Mouse (Mus musculus): ENCODE results near the gene Rab22a.

DNA sequence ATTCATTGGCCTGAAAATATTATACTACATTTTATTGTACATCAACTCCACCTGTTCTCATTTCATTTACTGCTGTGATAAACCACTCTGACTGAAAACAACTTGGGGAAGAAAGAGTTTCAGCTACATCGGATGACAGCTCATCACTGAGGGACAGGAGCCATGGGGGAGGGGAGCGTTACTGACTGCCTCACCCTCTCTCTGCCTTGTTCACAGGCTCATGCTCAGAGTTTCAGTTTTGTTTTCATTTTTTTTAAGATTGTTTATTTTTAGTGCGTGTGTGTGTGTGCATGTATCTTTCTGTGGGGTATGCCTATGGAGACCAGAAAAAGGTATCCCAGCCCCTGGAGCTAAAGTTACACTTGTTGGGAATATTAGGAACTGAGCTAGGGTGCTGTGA is 19.7 kb downstream of the Rab22a start:
- TF ChIP-seq CTCF (IDR thresholded peaks at IDR 0.05; ENCODE audit: low read depth), result no peak
- TF ChIP-seq EP300 (IDR thresholded peaks at IDR 0.05; ENCODE audit: low read depth), result no peak

Measured in liver, postnatal 0 days (tissue).